Mouse (Mus musculus): ENCODE data around the gene Arntl.
A peak's percentile ranks its signal among the peaks of the same experiment; 100 is the strongest.

The Arntl gene

GRCm38 (mm10) chr7:113249134-113249825 is 42.0 kb downstream of the Arntl start:
- DNase-seq (ENCODE audit: low read depth in 2 of 2, low spot score in 2 of 2): no peak

DNA sequence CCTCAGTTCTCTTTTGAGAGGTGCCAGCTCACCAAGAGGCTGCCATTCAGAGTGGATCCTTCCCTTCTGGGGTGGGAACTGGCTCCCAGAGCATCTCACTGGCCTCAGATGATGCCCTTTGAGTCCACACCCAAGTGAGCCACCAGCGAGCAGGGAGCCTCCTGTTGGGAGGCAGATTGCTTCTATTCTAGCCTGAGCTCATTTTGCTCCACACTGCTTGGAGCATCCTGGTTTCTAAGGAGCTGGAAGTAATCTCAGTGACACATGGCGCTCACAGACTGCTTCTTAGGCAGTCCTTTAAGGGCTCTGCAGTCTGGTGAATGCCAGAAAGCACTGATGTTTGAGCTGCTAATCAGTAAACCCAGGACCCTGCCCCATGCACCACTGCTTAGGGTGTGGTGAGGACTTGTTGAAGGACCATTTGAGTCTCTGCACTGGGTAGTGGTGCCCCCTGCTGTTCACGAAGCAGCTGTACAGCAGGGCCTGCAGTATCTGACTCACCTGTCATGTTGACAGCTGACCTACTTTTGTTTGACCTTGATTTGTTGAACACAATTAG is 43.2 kb downstream of the Arntl start:
- peak; percentile 15 to 39 for DNase-seq (ENCODE audit: low read depth in 2 of 2, low spot score in 2 of 2)

DNA sequence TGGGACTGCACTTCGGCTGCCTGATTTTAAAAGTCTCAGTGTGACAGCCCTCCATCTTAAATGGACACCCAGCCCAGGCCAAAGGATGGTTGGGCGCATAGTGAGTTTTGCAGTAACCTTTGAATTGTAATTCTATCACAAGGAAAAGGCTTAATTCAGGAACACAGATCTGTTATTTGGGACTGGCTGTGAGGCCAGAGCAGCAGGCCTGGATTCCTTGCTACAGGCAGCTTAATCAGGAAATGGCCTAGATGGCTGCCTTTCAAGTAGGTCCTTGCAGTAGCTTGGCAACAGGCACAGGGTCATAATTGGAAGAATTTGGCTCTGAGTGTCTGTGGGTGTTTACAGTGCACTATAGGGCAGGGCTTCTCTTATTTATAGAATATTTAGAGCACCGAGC is 43.7 kb downstream of the Arntl start:
- no peak for DNase-seq (ENCODE audit: low read depth in 2 of 2, low spot score in 2 of 2)

- no peak for DNase-seq (ENCODE audit: low read depth in 2 of 2, low spot score in 2 of 2)
These were observed 44.3 kb downstream of the Arntl start for GRCm38 (mm10) chr7:113251554-113251953.

- no peak for DNase-seq (ENCODE audit: low read depth in 2 of 2, low spot score in 2 of 2)
These were observed 46.6 kb downstream of the Arntl start for GRCm38 (mm10) chr7:113253777-113254405.

DNA sequence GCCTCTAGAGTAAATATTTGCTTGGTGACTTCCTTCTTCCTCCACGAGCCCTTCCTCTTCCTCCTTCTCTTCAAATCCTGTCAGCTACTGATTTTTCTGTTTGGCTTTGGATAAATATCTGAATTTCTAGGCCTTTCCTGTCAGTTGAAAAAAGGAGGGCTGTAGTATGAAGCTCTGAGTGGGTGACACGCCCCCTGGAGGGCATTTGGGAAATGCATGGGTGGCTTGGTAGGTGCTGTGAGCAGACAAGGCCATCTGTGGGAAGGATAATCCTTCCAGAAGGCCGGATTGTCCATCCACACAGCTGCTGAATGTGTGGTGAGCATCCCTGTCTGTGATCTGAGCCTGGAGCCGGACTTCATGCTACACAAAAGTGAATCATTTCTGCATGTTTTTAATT is 48.8 kb downstream of the Arntl start:
- peak; percentile 21 to 46 for DNase-seq (ENCODE audit: low read depth in 2 of 2, low spot score in 2 of 2)

DNA sequence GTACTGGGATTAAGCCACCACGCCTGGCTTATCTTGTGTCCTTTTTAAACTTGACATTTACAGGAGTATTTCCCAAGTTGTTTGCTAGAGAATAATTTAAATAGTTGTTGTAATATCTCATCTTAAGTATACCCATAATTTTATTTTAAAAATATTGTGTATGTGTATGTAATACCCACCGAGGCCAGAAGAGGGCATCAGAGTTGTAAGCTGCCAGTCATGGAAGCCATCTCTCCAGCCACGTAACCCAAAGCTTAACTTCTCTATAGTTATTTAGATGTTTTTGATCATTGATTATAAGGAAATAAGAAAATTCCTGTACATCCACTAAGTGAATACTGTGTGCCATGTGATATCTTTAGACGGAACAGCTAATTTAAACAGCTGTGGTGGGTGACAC is 51.2 kb downstream of the Arntl start:
- peak; percentile 19 to 43 for DNase-seq (ENCODE audit: low read depth in 2 of 2, low spot score in 2 of 2)

GRCm38 (mm10) chr7:113260321-113261167 is 53.3 kb downstream of the Arntl start:
- DNase-seq (ENCODE audit: low read depth in 2 of 2, low spot score in 2 of 2): no peak

- no peak for DNase-seq (ENCODE audit: low read depth in 2 of 2, low spot score in 2 of 2)
These were observed 54.4 kb downstream of the Arntl start for GRCm38 (mm10) chr7:113261690-113262089.

DNA sequence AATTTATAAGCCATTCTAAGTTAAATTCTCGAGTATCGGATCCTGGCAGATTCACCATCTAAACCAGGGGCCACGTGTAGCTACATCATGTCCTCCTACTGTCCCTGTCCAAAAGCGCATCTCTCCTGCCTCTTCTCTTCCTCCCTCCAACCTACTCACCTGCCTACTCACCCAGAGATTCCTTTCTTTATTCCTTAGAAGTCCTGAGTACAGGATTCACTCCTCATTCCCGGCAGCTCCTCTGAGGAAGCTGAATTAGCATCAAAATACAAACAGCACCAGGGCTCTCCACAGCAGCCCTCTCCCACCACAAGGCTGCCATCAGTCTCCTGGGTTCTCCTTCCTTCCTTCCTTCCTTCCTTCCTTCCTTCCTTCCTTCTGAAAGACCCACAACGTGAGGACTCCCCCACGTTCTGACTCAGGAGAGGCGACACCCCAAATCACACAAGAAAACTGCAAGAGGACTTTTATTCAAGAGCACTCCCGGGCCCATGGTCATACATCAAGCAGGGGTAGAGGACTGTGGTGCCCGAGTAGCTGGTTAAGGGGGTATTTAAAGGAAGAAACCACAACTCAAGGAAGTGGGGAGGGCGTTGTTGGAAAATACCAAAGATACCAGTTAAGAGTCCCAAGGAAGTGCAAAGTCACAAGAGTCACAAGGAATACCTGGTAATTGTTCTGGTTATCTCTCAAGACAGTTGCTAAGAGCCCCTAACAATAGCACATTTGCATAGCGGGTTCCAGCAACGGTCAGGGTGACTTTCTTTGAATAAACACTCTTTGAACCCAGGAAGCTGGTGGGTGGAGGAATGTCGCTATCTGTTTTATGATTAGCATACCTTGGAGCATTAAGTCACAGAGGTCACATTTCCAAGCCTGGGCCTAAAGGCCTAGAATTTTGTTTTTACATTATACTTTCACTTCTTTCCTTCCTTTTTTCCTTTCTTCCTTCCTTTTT is 55.5 kb downstream of the Arntl start:
- DNase-seq (ENCODE audit: low read depth in 2 of 2, low spot score in 2 of 2): peak in 1 of 2 experiments; percentile 13

- no peak for DNase-seq (ENCODE audit: low read depth in 2 of 2, low spot score in 2 of 2)
These were observed 56.7 kb downstream of the Arntl start for GRCm38 (mm10) chr7:113263990-113264389.

DNA sequence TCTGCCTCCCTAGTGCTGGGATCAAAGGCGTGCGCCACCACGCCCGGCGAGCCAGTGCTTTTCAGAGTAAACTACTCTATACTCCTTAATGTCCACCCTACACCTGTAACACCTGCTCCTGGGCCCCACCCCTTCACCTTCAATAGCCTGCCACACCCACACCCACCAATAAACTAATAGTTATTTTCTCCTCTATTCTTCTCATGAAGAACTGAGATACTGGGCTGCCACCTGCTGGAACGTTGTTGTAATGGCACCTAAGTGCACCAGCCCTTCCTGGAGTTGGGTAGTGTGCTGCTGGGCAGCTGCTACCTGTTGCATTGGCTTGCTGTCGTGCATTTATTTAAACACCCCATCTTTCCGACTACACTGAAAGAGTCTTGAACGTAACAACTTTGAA is 61.0 kb downstream of the Arntl start:
- DNase-seq (ENCODE audit: low read depth in 2 of 2, low spot score in 2 of 2): peak; percentile 53 to 72

GRCm38 (mm10) chr7:113269081-113269480 is 61.8 kb downstream of the Arntl start:
- DNase-seq (ENCODE audit: low read depth in 2 of 2, low spot score in 2 of 2): no peak

- DNase-seq (ENCODE audit: low read depth in 2 of 2, low spot score in 2 of 2): no peak
These were observed 62.7 kb downstream of the Arntl start for GRCm38 (mm10) chr7:113269921-113270320.

GRCm38 (mm10) chr7:113270551-113270950 is 63.3 kb downstream of the Arntl start:
- DNase-seq (ENCODE audit: low read depth in 2 of 2, low spot score in 2 of 2): no peak

GRCm38 (mm10) chr7:113270991-113271390 is 63.7 kb downstream of the Arntl start:
- DNase-seq (ENCODE audit: low read depth in 2 of 2, low spot score in 2 of 2): no peak

- DNase-seq (ENCODE audit: low read depth in 2 of 2, low spot score in 2 of 2): no peak
These were observed 65.2 kb downstream of the Arntl start for GRCm38 (mm10) chr7:113272338-113272997.

GRCm38 (mm10) chr7:113277245-113277644 is 70.0 kb downstream of the Arntl start:
- DNase-seq (ENCODE audit: low read depth in 2 of 2, low spot score in 2 of 2): no peak

GRCm38 (mm10) chr7:113278493-113278892 is 71.2 kb downstream of the Arntl start:
- no peak for DNase-seq (ENCODE audit: low read depth in 2 of 2, low spot score in 2 of 2)

- no peak for DNase-seq (ENCODE audit: low read depth in 2 of 2, low spot score in 2 of 2)
These were observed 72.0 kb downstream of the Arntl start for GRCm38 (mm10) chr7:113279246-113279645.

All from CD8-positive naive resting alpha-beta T cell, adult 2 months (primary cell).